Mouse (Mus musculus): ENCODE results near the gene Slc2a9. TPM values are rescaled to one million over a fixed set of nuclear protein-coding genes. Genes with fewer than 3 reads are reported as not detected.

The Slc2a9 gene
- polyA plus RNA-seq, 1 experiment, result 1.4 TPM

DNA sequence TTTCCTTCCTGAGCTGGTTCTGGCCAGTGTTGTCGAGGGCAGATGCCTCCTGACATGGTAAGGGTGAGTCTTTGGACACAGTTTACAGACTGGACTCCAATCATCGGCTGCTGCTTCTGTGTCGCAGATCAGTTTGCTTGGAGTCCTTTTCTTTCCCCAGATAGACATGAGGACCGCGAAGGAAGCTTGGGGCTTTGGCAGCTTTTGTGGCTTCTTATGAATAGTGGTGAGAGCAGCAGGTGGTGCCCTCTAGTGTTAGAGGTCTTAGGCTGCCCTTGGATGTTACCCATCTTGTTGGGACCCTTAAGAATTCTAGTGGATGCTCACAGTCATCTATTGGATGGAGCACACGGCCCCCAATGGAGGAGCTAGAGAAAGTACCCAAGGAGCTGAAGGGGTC lies 13.3 kb upstream of the Slc2a9 start:
- no peak for TF ChIP-seq MYOG (IDR thresholded peaks at IDR 0.05; ENCODE audit: control insufficient read depth, extremely low read depth, insufficient read length)
- TF ChIP-seq FOSL1 (IDR thresholded peaks at IDR 0.05; ENCODE audit: insufficient read depth, low read length, poor library complexity, severe bottlenecking), result no peak
- TF ChIP-seq CEBPB (IDR thresholded peaks at IDR 0.05; ENCODE audit: low read depth), result no peak
- TF ChIP-seq CTCF (IDR thresholded peaks at IDR 0.05; ENCODE audit: control insufficient read depth, insufficient read depth, insufficient read length), result no peak
- no peak for TF ChIP-seq MAX (IDR thresholded peaks at IDR 0.05)
- no peak for TF ChIP-seq USF1 (IDR thresholded peaks at IDR 0.05; ENCODE audit: low read depth)
- no peak for TF ChIP-seq MYOD1 (IDR thresholded peaks at IDR 0.05; ENCODE audit: control insufficient read depth, insufficient read length, low read depth)
- Histone ChIP-seq H3K4me3 (ENCODE audit: insufficient read depth, poor library complexity, severe bottlenecking) (no peak overlapping the region), H3K79me2 (ENCODE audit: control insufficient read depth, insufficient read depth) (no peaks in the 10 kb centered on the region), H3ac (ENCODE audit: control insufficient read depth, insufficient read length, low read depth) (no peak overlapping the region), H3K27me3 (ENCODE audit: control insufficient read depth, insufficient read depth, insufficient read length) (no peaks in the 10 kb centered on the region), H3K79me3 (ENCODE audit: low read depth) (no peaks in the 10 kb centered on the region), H3K36me3 (ENCODE audit: control insufficient read depth, insufficient read depth) (no peaks in the 10 kb centered on the region)

GRCm38 (mm10) chr5:38512991-38513390 lies 10.0 kb upstream of the Slc2a9 start:
- no peaks in the 10 kb centered on the region for H3K27me3 ChIP-seq (ENCODE audit: control insufficient read depth, insufficient read depth, insufficient read length)
- H3K36me3 ChIP-seq (ENCODE audit: control insufficient read depth, insufficient read depth), result no peaks in the 10 kb centered on the region
- no peak overlapping the region for H3K4me3 ChIP-seq (ENCODE audit: insufficient read depth, poor library complexity, severe bottlenecking)
- H3K79me2 ChIP-seq (ENCODE audit: control insufficient read depth, insufficient read depth), result no peaks in the 10 kb centered on the region
- TF ChIP-seq MYOD1 (IDR thresholded peaks at IDR 0.05; ENCODE audit: control insufficient read depth, insufficient read length, low read depth) (no peak), MYOG (IDR thresholded peaks at IDR 0.05; ENCODE audit: control insufficient read depth, extremely low read depth, insufficient read length) (no peak), CTCF (IDR thresholded peaks at IDR 0.05; ENCODE audit: control insufficient read depth, insufficient read depth, insufficient read length) (no peak), MAX (IDR thresholded peaks at IDR 0.05) (no peak), USF1 (IDR thresholded peaks at IDR 0.05; ENCODE audit: low read depth) (no peak), FOSL1 (IDR thresholded peaks at IDR 0.05; ENCODE audit: insufficient read depth, low read length, poor library complexity, severe bottlenecking) (no peak), CEBPB (IDR thresholded peaks at IDR 0.05; ENCODE audit: low read depth) (no peak)
- H3ac ChIP-seq (ENCODE audit: control insufficient read depth, insufficient read length, low read depth), result no peak overlapping the region
- H3K79me3 ChIP-seq (ENCODE audit: low read depth), result no peaks in the 10 kb centered on the region

GRCm38 (mm10) chr5:38509568-38509967 lies 6.6 kb upstream of the Slc2a9 start:
- Histone ChIP-seq H3K79me2 (ENCODE audit: control insufficient read depth, insufficient read depth) (no peaks in the 10 kb centered on the region), H3ac (ENCODE audit: control insufficient read depth, insufficient read length, low read depth) (no peak overlapping the region), H3K36me3 (ENCODE audit: control insufficient read depth, insufficient read depth) (no peaks in the 10 kb centered on the region), H3K79me3 (ENCODE audit: low read depth) (no peaks in the 10 kb centered on the region), H3K27me3 (ENCODE audit: control insufficient read depth, insufficient read depth, insufficient read length) (no peaks in the 10 kb centered on the region), H3K4me3 (ENCODE audit: insufficient read depth, poor library complexity, severe bottlenecking) (no peak overlapping the region)
- TF ChIP-seq CEBPB (IDR thresholded peaks at IDR 0.05; ENCODE audit: low read depth) (no peak), USF1 (IDR thresholded peaks at IDR 0.05; ENCODE audit: low read depth) (no peak), CTCF (IDR thresholded peaks at IDR 0.05; ENCODE audit: control insufficient read depth, insufficient read depth, insufficient read length) (no peak), MYOD1 (IDR thresholded peaks at IDR 0.05; ENCODE audit: control insufficient read depth, insufficient read length, low read depth) (no peak), MAX (IDR thresholded peaks at IDR 0.05) (no peak), MYOG (IDR thresholded peaks at IDR 0.05; ENCODE audit: control insufficient read depth, extremely low read depth, insufficient read length) (no peak)

DNA sequence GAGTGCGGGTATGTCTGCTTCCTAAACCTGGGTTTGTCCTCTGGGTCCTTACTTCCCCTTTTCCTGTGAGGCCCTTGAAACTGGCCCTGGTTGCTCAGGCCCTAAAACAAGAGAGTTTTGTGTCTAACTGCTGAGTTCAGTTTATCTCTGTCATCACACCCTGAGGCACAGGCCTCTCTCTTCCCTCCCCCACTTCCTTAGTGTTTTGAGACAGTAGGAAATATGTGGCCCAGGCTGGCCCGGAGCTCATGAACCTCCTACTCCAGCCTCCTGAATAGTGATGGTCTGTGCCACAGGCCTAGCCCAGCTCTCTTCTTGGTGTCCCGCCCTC lies 2.5 kb upstream of the Slc2a9 start:
- Histone ChIP-seq H3K79me2 (ENCODE audit: control insufficient read depth, insufficient read depth) (no peaks in the 10 kb centered on the region), H3ac (ENCODE audit: control insufficient read depth, insufficient read length, low read depth) (no peak overlapping the region), H3K4me3 (ENCODE audit: insufficient read depth, poor library complexity, severe bottlenecking) (no peak overlapping the region), H3K79me3 (ENCODE audit: low read depth) (no peaks in the 10 kb centered on the region), H3K27me3 (ENCODE audit: control insufficient read depth, insufficient read depth, insufficient read length) (peaks cover 11% of the 10 kb centered on the region), H3K36me3 (ENCODE audit: control insufficient read depth, insufficient read depth) (no peaks in the 10 kb centered on the region)
- TF ChIP-seq USF1 (IDR thresholded peaks at IDR 0.05; ENCODE audit: low read depth), result no peak
- TF ChIP-seq CEBPB (IDR thresholded peaks at IDR 0.05; ENCODE audit: low read depth), result no peak
- no peak for TF ChIP-seq CTCF (IDR thresholded peaks at IDR 0.05; ENCODE audit: control insufficient read depth, insufficient read depth, insufficient read length)
- no peak for TF ChIP-seq MYOD1 (IDR thresholded peaks at IDR 0.05; ENCODE audit: control insufficient read depth, insufficient read length, low read depth)
- TF ChIP-seq MYOG (IDR thresholded peaks at IDR 0.05; ENCODE audit: control insufficient read depth, extremely low read depth, insufficient read length), result no peak

- H3K4me3 ChIP-seq (ENCODE audit: insufficient read depth, poor library complexity, severe bottlenecking), result no peak overlapping the region
- no peaks in the 10 kb centered on the region for H3K79me3 ChIP-seq (ENCODE audit: low read depth)
- no peaks in the 10 kb centered on the region for H3K36me3 ChIP-seq (ENCODE audit: control insufficient read depth, insufficient read depth)
- H3ac ChIP-seq (ENCODE audit: control insufficient read depth, insufficient read length, low read depth), result no peak overlapping the region
- peaks cover 14% of the 10 kb centered on the region for H3K27me3 ChIP-seq (ENCODE audit: control insufficient read depth, insufficient read depth, insufficient read length)
- H3K79me2 ChIP-seq (ENCODE audit: control insufficient read depth, insufficient read depth), result no peaks in the 10 kb centered on the region
- TF ChIP-seq FOSL1 (IDR thresholded peaks at IDR 0.05; ENCODE audit: insufficient read depth, low read length, poor library complexity, severe bottlenecking) (no peak), CTCF (IDR thresholded peaks at IDR 0.05; ENCODE audit: control insufficient read depth, insufficient read depth, insufficient read length) (no peak), USF1 (IDR thresholded peaks at IDR 0.05; ENCODE audit: low read depth) (no peak), MAX (IDR thresholded peaks at IDR 0.05) (no peak)
Measured at GRCm38 (mm10) chr5:38504747-38505434, 1.9 kb upstream of the Slc2a9 start.

DNA sequence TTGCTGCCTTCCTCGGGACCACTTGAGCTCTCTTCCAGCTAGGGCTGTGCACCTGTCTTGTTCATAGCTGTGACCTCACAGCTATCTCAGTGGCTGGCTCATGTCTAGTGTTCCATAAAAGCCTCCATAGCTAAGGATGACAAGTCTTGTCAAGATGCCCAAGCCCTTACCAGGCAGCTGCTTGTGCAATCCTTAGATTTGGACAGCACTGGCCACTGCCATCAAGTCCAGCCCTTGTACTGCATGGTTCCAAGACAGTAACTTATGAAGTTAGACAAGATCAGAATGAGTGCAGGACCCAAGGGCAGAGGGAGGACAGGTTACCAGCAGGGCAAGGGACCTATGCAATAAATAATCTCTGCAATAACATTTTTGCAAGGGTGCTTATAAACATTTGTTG lies 1.2 kb upstream of the Slc2a9 start:
- no peaks in the 10 kb centered on the region for H3K79me2 ChIP-seq (ENCODE audit: control insufficient read depth, insufficient read depth)
- H3ac ChIP-seq (ENCODE audit: control insufficient read depth, insufficient read length, low read depth), result no peak overlapping the region
- H3K27me3 ChIP-seq (ENCODE audit: control insufficient read depth, insufficient read depth, insufficient read length), result peaks cover 15% of the 10 kb centered on the region
- H3K36me3 ChIP-seq (ENCODE audit: control insufficient read depth, insufficient read depth), result no peaks in the 10 kb centered on the region
- TF ChIP-seq CTCF (IDR thresholded peaks at IDR 0.05; ENCODE audit: control insufficient read depth, insufficient read depth, insufficient read length) (no peak), CEBPB (IDR thresholded peaks at IDR 0.05; ENCODE audit: low read depth) (no peak), MYOG (IDR thresholded peaks at IDR 0.05; ENCODE audit: control insufficient read depth, extremely low read depth, insufficient read length) (no peak), FOSL1 (IDR thresholded peaks at IDR 0.05; ENCODE audit: insufficient read depth, low read length, poor library complexity, severe bottlenecking) (no peak), USF1 (IDR thresholded peaks at IDR 0.05; ENCODE audit: low read depth) (no peak), MYOD1 (IDR thresholded peaks at IDR 0.05; ENCODE audit: control insufficient read depth, insufficient read length, low read depth) (no peak), MAX (IDR thresholded peaks at IDR 0.05) (no peak)
- no peak overlapping the region for H3K4me3 ChIP-seq (ENCODE audit: insufficient read depth, poor library complexity, severe bottlenecking)
- no peaks in the 10 kb centered on the region for H3K79me3 ChIP-seq (ENCODE audit: low read depth)
